Mouse (Mus musculus) frontal cortex, adult 2 months (tissue): Measurements from ENCODE around the gene Glce. TPM values are rescaled to one million over a fixed set of nuclear protein-coding genes. Genes with fewer than 3 reads are reported as not detected.

Experiments used
- DNase-seq, 2 experiments: peaks; one replicate each; pipeline ENCODE4 v3.0.0; 2022; ENCODE audit warnings: low spot score in 1 of 2; ENCODE audit errors: extremely low spot score in 1 of 2
- polyA plus RNA-seq: library from polyadenylated mRNA; depleted of rRNA; stranded (reverse); fragments of >200 nt; gene quantifications from 2 replicates; pipeline ENCODE4 v1.2.3, GENCODE M21; 2012; rRNA removed

Glce gene
- polyA plus RNA-seq, 1 experiment = 15.2 TPM

GRCm38 (mm10) chr9:62035806-62036205 lies 86.6 kb downstream of the Glce start:
- DNase-seq = no peak

- DNase-seq = no peak
Measured at GRCm38 (mm10) chr9:62032206-62032605, 90.2 kb downstream of the Glce start.

DNA sequence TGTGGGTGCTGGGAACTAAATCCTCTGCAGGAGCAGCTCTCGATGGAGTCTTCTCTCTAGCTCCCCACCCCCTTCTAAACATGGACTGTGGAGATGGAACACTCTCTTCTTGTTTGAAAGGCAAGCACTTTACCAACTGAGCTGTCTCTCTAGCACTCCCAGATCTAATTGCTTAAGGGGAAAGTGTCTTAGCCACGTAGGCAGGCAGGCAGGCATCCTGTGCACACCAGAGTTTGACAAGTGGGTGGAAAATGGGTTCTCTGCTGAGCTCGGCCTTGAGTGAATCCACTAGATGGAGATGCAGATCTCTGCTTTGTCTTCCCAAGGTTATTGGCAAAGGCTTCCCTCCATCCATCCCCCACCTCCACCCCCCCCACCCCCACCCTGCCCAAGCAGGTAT lies 94.4 kb downstream of the Glce start:
- peak in 1 of 2 experiments; percentile 26 for DNase-seq

DNA sequence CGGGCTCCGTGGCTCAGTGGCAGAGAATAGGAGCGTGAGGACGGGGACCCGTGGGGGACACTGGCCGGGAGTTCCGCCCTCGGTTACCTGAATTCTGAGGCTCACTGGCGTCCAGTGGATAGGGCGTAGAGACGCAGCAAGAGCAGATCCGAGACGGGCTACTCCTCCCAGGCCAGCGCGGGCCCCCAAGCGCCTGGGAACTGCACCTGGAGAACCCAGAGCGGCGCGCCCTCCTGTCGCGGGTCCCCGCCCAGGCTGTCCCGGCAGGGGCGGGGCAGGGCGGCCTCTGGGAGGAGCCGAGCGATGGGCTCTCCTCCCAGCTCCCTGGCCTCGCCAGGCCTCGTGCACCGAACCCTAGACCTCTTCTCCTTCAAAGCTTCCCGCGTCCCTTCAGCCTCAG lies 95.9 kb downstream of the Glce start, which contains the start of gene Paqr5:
Paqr5 (minus strand) TSS at position 257 of the 400 bp plus-strand sequence.
- no peak for DNase-seq

DNA sequence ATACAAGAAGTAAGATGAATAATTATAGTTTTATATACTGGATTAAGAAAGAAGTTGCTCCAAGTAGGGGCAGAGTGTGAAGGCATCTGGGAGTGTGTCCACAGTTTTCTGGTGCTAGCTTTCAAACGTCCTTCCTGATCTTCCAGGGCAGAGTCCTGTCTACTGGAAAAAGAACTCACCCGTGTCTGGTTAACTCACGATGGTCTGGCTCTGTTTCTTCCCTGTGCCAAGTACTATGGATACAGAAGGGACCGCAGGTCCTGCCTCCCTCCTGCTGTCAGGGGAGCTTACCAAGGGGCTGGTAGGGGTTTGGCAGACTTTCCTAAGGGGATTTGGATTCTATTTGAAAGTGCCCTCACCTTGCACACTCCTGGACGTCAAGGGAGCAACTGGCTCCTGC lies 97.4 kb downstream of the Glce start:
- DNase-seq = no peak

DNA sequence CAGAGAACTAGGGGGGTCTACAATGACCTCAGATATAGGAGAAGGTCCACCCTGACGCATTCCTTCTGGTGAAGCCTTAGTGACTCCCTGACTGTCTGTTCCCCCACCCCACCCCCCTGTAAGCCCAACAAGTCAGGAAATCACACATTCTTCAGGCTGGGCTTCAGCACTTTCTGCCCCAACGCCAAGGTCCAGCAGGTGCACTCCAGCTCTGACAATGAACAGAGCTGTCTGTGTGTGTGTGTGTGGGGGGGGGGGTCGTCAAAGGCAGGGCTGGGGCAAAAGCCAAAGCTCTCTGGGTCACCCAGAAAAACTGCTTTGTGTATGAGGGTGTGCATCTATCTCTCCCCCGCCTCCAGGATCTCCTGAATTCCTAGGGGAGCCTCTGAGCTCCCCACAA lies 98.6 kb downstream of the Glce start:
- no peak for DNase-seq

DNA sequence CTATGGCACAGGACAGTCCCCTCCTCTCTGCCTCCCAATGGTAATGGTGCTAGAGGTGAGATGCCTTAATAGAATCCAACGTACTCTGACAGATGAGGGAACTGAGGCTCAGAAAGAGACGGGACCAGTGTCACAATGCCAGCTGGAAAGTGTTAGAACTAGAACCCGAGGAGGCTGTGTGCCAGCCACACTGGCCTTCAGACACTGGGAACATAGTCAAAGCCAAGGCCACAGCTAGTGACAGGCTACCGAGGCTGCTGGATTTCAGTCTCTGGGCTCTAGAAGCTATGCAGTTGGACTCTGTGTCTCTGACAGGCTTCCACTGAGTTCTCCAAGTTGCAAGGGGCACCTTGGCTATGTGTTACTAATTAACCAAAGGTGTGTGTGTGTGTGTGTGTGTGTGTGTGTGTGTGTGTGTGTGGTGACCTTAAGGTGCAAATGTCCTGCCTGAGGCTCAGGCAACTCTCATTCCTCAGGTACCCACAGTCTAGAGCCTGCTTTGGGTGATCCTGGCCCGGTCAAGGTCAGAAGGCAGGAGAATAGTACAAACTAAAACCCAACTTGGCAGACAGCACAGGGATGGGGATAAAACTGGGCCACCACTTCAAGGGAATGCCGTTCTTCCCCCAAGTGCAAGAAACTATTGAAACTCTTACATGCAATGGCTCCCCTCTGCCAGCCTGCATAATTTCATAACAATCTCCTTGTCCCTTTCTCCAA lies 99.3 kb downstream of the Glce start:
- no peak for DNase-seq

DNA sequence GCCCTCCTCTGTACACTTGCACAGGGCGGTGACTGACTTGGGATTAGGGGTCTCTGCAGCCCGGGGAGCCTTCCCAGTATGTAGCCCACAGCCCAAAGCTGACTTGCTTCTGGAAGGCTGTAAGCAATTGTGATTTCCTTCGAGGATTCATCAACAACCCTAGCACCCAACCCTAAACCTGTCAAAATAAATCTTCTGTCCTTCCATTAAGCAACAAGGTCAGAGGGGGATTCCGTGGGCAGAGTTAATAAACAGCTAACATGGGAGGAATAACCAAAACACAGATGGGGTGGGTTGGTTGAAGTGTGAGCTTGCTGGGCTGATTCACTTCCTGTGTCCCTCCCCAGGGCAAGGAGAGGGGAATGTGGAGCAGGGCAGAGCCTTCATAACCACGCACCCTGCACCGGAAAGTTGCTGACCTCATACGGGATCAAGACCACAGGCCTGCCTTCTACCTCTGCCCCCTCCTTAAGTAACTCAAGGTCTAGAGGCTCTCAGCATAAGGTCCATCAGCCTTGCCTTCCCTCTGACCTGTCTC lies 100.8 kb downstream of the Glce start:
- DNase-seq = no peak

DNA sequence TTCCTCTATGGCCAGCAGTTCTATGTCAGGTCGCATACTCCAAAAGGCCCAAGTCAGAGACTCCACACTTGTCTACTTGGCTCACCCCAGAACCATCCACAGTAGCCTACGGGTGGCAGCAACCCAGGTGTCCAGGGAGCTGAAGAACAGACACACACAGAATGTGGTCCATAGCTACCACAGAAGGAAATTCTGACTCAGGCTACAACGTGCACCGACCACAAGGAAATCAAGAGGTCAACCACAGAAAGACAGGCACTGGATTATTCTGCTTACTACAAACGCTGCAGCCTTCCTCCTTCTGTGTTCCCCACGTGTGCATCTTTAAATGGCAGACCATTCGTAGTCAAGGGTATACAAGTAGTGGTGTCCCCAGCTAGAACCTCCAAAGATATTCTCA lies 102.2 kb downstream of the Glce start:
- no peak for DNase-seq

DNA sequence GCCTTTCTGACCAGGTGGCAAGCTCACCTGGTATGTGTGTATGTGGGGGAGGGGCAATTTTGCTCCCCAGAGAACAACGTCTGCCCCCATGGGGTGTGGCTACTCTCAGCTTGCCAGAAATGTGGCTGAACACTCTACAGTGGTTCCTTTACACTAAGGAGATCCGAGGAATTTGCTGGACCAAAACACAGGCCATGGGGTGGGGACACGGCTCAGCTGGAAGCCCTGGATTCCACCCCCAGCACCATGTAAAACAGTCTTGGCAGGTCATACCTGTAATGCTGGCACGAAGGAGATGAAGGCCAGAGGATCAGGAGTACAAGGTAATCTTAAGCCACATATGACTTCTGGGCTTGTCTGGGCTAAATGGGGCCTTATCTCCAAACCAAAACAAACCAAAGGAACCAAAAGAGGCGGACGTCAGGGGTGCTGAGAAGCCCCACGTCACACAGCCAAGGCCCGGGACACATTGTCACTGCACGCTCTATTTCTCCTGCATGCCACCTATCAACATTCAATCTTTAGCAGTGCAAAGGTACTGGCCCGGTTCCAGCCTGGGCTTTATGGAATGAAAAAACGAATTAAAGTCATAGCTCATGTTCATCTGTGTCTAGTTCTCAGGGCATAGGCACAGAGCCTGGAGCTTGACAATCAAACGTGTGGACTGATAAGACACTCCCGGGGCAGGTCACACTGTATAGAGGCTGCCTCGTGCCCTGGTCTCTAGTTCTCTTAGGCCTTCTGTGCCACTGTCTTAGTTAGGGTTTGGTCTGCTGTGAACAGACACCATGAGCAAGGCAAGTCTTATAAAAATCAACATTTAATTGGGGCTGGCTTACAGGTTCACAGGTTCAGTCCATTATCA lies 104.0 kb downstream of the Glce start:
- DNase-seq = no peak

DNA sequence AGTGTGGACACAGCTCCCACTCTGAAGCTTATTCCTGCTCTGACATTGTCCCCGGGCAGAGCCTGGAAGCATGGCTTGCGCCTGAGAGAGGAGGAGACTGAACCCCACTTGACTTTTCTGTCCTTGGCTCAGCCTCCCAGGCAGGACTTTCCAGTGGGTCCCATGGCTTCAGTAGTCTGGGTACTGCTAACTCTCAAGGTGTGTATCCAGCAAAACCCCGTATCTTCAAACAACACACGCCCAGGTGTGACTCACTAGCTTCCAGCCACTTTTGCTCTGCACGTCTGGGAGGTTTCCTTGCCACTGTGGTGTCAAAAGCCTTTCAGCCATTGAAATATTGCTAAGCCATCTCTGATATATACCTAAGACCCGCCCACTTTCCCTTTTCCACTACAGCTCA lies 105.1 kb downstream of the Glce start:
- DNase-seq = no peak

DNA sequence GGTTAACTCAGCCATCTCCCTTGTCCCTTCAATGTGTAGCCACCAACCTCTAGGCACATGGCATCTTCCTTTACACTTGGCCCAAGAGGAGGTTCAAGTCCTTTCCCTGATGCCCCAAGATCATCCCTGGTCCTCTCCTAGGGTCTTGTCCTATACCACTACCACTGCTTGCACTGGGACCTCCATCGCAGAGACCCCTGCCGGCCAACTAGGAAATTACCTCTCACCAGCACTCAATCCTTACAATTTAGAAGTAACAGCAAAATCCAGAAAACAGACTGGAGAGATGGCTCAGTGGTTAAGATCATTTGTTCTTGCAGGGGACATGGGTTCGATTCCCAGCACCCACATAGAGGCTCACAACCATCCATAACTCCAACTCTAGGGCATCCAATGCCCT lies 107.0 kb downstream of the Glce start:
- no peak for DNase-seq

DNA sequence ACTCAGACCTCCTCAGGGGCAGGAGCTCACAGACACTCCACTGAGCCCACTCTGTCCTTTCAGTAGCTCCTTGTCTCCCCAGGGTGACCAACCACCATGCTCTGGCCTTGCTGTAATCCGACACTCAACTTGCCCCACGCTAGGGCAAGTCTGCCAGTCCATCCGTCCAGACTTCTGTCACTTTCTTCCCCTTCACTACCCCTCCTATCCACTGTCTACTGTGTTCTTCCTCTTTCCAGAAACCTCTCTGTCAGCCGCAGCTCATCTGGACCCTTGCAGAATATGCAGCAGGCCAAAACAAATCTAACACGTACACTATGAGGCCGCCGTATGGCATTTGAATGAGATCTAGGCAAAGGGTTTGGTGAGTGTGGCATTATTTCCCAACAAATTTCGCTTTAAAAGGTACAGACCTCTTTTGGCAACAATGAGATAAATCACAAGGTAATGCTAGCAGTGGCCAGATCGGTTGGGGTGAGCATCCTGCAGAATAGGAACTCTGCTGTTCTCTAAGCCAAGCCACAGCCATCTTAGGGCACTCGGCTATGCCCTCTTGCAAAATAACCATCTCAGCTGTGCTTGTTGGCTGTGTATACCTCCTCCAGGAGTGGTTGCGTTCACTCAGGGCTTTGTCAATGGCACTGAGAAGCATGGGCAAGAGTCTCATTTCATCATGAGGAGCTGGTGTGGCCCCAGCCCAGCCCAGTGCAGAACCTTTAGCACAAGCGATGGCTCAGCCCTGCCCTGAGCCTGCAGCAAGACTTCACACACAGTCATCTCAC lies 108.9 kb downstream of the Glce start:
- no peak for DNase-seq

GRCm38 (mm10) chr9:62008360-62008759 lies 114.1 kb downstream of the Glce start:
- no peak for DNase-seq

Other genes starting within 250 kb of the Glce start
- gene Rplp1, start 208.1 kb downstream of the Glce start, polyA plus RNA-seq = 3,748 and 3,865 TPM in 2 replicates
- gene Kif23, start 175.9 kb downstream of the Glce start, polyA plus RNA-seq = 2.5 and 2.9 TPM in 2 replicates
- 6.4 and 6.6 TPM in 2 replicates for gene Paqr5, start 95.8 kb downstream of the Glce start, polyA plus RNA-seq
- 0.04 TPM in 1 of 2 replicates, not detected in the other for gene Spesp1, start 159.6 kb upstream of the Glce start, polyA plus RNA-seq
- 608 and 638 TPM in 2 replicates for gene Anp32a, start 218.6 kb upstream of the Glce start, polyA plus RNA-seq